In the genomic region with DNA sequence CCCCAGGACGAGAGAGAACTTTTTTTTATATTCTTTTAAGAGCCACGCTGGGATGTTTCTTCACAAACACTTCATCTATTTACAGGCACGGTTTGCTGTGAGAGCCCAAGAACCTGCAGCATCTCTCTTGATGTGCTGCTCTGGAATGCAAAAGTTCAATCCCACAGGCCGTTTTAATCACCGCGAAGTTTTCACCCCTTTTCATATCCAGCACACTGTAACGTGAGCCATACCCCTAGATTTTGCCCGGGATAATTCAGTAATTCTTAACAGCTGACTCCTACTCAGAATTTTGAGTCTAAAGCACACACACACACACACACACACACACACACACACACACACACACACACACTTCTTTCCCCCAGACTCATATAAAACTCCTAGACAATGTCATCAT, we compare ENCODE assay signal across 17 mouse cellular contexts.
A peak's percentile ranks its signal among the peaks of the same experiment; 100 is the strongest.
DNase-seq lines count a peak whose midpoint lies in the region; ATAC-seq and TF ChIP-seq lines count a peak whose summit lies in the region.
"Had no signal": no experiment of that assay in that cellular context is flagged by ENCODE, and none has a peak within 500 bp of the region (broad histone marks: within the 10 kb centered on the region; RNA-seq: fewer than 3 reads in every experiment).

No protein-coding gene starts in this region.

- 0 out of 2 replicates have a peak overlapping the region, but pooled peaks have one; percentile 11 for H3K4me2 ChIP-seq in forebrain, embryonic 11.5 days (ENCODE audit: low read depth, low read length, severe bottlenecking)
- no peak overlapping the region for H3K4me2 ChIP-seq in forebrain, embryonic 13.5 days
- peak overlapping the region; percentile 37 for H3K4me2 ChIP-seq in lung, postnatal 0 days (replicated peaks; ENCODE audit: low read depth, low read length)
- peak overlapping the region; percentile 23 for H3K4me2 ChIP-seq in intestine, embryonic 16.5 days (ENCODE audit: low read depth, low read length)
- peak overlapping the region; percentile 39 for H3K4me2 ChIP-seq in stomach, embryonic 15.5 days
- H3K4me2 ChIP-seq: heart, embryonic 15.5 days; hindbrain, embryonic 15.5 days had no signal

- H3K9me3 ChIP-seq in forebrain, embryonic 11.5 days (ENCODE audit: control insufficient read depth, low read length) = no peaks in the 10 kb centered on the region
- H3K9me3 ChIP-seq in forebrain, embryonic 13.5 days (replicated peaks) = no peaks in the 10 kb centered on the region
- no peaks in the 10 kb centered on the region for H3K9me3 ChIP-seq in lung, postnatal 0 days (ENCODE audit: low read length)
- no peaks in the 10 kb centered on the region for H3K9me3 ChIP-seq in intestine, embryonic 16.5 days (ENCODE audit: control insufficient read depth, low read length)
- no peaks in the 10 kb centered on the region for H3K9me3 ChIP-seq in stomach, embryonic 15.5 days
- H3K9me3 ChIP-seq: heart, embryonic 15.5 days; hindbrain, embryonic 15.5 days had no signal

- no peak for TF ChIP-seq CTCF in lung, postnatal 0 days (IDR thresholded peaks at IDR 0.05)

- no peak for DNase-seq in forebrain, embryonic 11.5 days (ENCODE audit: low spot score)
- DNase-seq in lung, postnatal 0 days (ENCODE audit: low spot score) = no peak
- DNase-seq in lung, adult 18-20 months = no peak
- no peak for DNase-seq in adipocyte (ENCODE audit: low spot score)
- DNase-seq in heart, adult 11 months = no peak
- DNase-seq: adrenal gland, adult 2 months; cerebellum, adult 18-20 months; gastrocnemius, postnatal 36 days; right cerebral cortex, adult 18-20 months had no signal

- ATAC-seq in forebrain, embryonic 11.5 days (replicated peaks; ENCODE audit: low FRiP score) = no peak
- ATAC-seq in forebrain, embryonic 13.5 days = no peak
- ATAC-seq in lung, postnatal 0 days = no peak
- no peak for ATAC-seq in intestine, embryonic 16.5 days
- no peak for ATAC-seq in stomach, embryonic 15.5 days (ENCODE audit: insufficient read depth, low FRiP score, low read depth)
- ATAC-seq: forebrain, embryonic 16.5 days; Patski had no signal

- H3K27me3 ChIP-seq in forebrain, embryonic 11.5 days (ENCODE audit: control insufficient read depth, insufficient read depth, low read length) = no peaks in the 10 kb centered on the region
- H3K27me3 ChIP-seq in forebrain, embryonic 13.5 days = no peaks in the 10 kb centered on the region
- no peaks in the 10 kb centered on the region for H3K27me3 ChIP-seq in lung, postnatal 0 days (replicated peaks; ENCODE audit: insufficient read depth, low read length)
- no peaks in the 10 kb centered on the region for H3K27me3 ChIP-seq in intestine, embryonic 16.5 days (replicated peaks; ENCODE audit: control insufficient read depth, insufficient read depth, low read length)
- H3K27me3 ChIP-seq in stomach, embryonic 15.5 days (replicated peaks) = no peaks in the 10 kb centered on the region
- H3K27me3 ChIP-seq: heart, embryonic 15.5 days; hindbrain, embryonic 15.5 days had no signal

- H3K27ac ChIP-seq in forebrain, embryonic 11.5 days (ENCODE audit: low read depth, low read length) = no peak overlapping the region
- H3K27ac ChIP-seq in forebrain, embryonic 13.5 days = no peak overlapping the region
- no peak overlapping the region for H3K27ac ChIP-seq in lung, postnatal 0 days (ENCODE audit: low read length)
- no peak overlapping the region for H3K27ac ChIP-seq in intestine, embryonic 16.5 days (ENCODE audit: low read length)
- H3K27ac ChIP-seq in stomach, embryonic 15.5 days = no peak overlapping the region
- H3K27ac ChIP-seq: heart, embryonic 15.5 days; hindbrain, embryonic 15.5 days; macrophage had no signal

- no peak for TF ChIP-seq EP300 in lung, postnatal 0 days (IDR thresholded peaks at IDR 0.05)

- H3K4me1 ChIP-seq in forebrain, embryonic 11.5 days (replicated peaks; ENCODE audit: control insufficient read depth, insufficient read depth, low read length) = no peaks in the 10 kb centered on the region; the same call in 1 of the 2 replicates
- H3K4me1 ChIP-seq in forebrain, embryonic 13.5 days = peaks cover 9% of the 10 kb centered on the region; the same call in 1 of the 2 replicates
- peaks cover 3% of the 10 kb centered on the region; the same call in 1 of the 2 replicates for H3K4me1 ChIP-seq in lung, postnatal 0 days (ENCODE audit: insufficient read depth, low read depth, low read length)
- peaks cover 10% of the 10 kb centered on the region for H3K4me1 ChIP-seq in intestine, embryonic 16.5 days (ENCODE audit: control insufficient read depth, insufficient read depth, low read length)
- 0 out of 2 replicates have a peak, but pooled peaks cover 6% of the 10 kb centered on the region for H3K4me1 ChIP-seq in stomach, embryonic 15.5 days
- H3K4me1 ChIP-seq: hindbrain, embryonic 15.5 days had no signal

- no peak overlapping the region for H3K4me3 ChIP-seq in forebrain, embryonic 11.5 days (ENCODE audit: low read depth, low read length)
- H3K4me3 ChIP-seq in forebrain, embryonic 13.5 days = no peak overlapping the region
- peak overlapping the region; percentile 12; the same call in 1 of the 2 replicates for H3K4me3 ChIP-seq in lung, postnatal 0 days (ENCODE audit: low read depth, low read length)
- no peak overlapping the region; the same call in 1 of the 2 replicates for H3K4me3 ChIP-seq in intestine, embryonic 16.5 days (ENCODE audit: low read length)
- peak overlapping the region; percentile 11 for H3K4me3 ChIP-seq in stomach, embryonic 15.5 days (replicated peaks)
- H3K4me3 ChIP-seq: heart, embryonic 15.5 days; hindbrain, embryonic 15.5 days had no signal

- no peaks in the 10 kb centered on the region for H3K36me3 ChIP-seq in forebrain, embryonic 11.5 days (ENCODE audit: control insufficient read depth, insufficient read depth, low read length)
- H3K36me3 ChIP-seq in forebrain, embryonic 13.5 days (ENCODE audit: poor library complexity, severe bottlenecking) = no peaks in the 10 kb centered on the region
- H3K36me3 ChIP-seq in lung, postnatal 0 days (ENCODE audit: insufficient read depth, low read length) = no peaks in the 10 kb centered on the region
- no peaks in the 10 kb centered on the region for H3K36me3 ChIP-seq in intestine, embryonic 16.5 days (ENCODE audit: control insufficient read depth, insufficient read depth, low read length)
- H3K36me3 ChIP-seq in stomach, embryonic 15.5 days = no peaks in the 10 kb centered on the region
- H3K36me3 ChIP-seq: heart, embryonic 15.5 days; hindbrain, embryonic 15.5 days had no signal

- H3K9ac ChIP-seq in forebrain, embryonic 11.5 days (ENCODE audit: low read length) = no peak overlapping the region
- H3K9ac ChIP-seq in forebrain, embryonic 13.5 days = no peak overlapping the region
- H3K9ac ChIP-seq in lung, postnatal 0 days (replicated peaks; ENCODE audit: low read depth) = no peak overlapping the region
- no peak overlapping the region for H3K9ac ChIP-seq in intestine, embryonic 16.5 days (ENCODE audit: low read depth, low read length)
- no peak overlapping the region for H3K9ac ChIP-seq in stomach, embryonic 15.5 days
- H3K9ac ChIP-seq: heart, embryonic 15.5 days; hindbrain, embryonic 15.5 days had no signal

- 49% methylated on average over 8 of the region's 8 CpGs for WGBS in forebrain, embryonic 11.5 days
- WGBS in forebrain, embryonic 13.5 days = 48% methylated on average over 8 of the region's 8 CpGs
- 12% methylated on average over 8 of the region's 8 CpGs for WGBS in lung, postnatal 0 days
- 25% methylated on average over 8 of the region's 8 CpGs for WGBS in intestine, embryonic 16.5 days
- 20% methylated on average over 8 of the region's 8 CpGs for WGBS in stomach, embryonic 15.5 days

Comparison
In these comparisons a context has a peak if more than half of its experiments do, and no peak if none do; other contexts are left out.
1. H3K4me3 ChIP-seq: peak in lung, postnatal 0 days (single experiment) and stomach, embryonic 15.5 days (single experiment); none in forebrain, embryonic 11.5 days (single experiment), forebrain, embryonic 13.5 days (single experiment) and intestine, embryonic 16.5 days (single experiment).